Mouse (Mus musculus): Measurements from ENCODE around the gene Marveld1.

Gene Marveld1

DNA sequence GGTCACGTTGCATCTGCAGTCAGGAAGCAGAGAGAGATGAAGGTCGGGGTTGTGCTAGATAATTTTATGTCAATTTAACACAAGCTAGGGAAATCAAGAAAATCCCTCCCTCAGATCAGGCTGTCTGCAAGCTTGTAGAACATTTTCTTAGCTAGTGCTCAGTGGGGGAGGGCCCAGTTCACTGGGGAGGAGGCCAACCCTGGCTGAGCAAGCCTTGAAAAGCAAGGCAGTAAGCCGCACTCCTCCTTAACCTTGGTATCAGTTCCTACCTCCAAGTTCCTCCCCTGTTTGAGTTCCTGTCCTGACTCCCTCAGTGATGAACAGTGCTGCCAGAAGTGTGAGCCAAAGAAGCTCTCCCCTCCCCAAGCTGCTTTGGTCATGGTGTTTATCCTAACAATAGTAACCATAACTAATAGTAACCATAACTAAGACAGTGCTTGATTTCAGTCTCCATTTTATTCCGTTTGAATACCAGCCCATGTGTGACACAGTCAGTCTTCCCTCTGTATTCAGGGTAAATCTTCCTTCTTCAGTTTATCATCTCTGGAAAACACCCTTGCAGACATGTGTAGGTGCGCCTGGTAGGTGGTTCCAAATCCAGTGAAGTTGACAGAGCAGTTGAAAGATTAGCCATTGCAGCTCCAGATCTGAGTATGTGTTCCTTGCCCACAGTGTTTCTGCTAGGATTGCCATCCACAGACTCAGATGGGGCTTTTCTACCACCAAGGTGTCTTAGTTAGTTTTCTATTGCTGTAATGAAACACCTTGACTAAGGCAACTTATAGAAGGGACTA, 7.3 kb upstream of the Marveld1 start:
- no peak for DNase-seq (ENCODE audit: low spot score in 2 of 2)

DNA sequence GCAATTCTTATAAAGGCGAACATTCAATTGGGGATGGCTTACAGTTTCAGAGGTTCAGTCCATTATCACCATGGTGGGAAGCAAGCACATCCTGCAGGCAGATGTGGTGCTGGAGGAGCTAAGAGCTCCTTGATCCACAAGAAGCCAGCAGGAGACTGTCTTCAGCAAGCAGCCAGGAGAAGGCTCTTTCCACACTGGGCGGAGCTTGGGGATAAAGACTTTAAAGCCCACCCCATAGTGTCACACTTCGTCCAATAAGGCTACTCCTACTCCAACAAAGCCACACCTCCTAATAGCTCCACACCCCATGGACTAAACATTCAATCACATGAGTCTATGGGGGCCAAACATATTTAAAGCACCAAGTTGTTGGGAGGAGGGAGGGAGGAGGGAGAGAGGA, 5.2 kb upstream of the Marveld1 start:
- DNase-seq (ENCODE audit: low spot score in 2 of 2), result no peak

GRCm38 (mm10) chr19:42142757-42143156, 4.4 kb upstream of the Marveld1 start:
- no peak for DNase-seq (ENCODE audit: low spot score in 2 of 2)

- DNase-seq (ENCODE audit: low spot score in 2 of 2), result no peak
Observed at GRCm38 (mm10) chr19:42144067-42144466, 3.1 kb upstream of the Marveld1 start.

GRCm38 (mm10) chr19:42144541-42145167, 2.5 kb upstream of the Marveld1 start:
- peak; percentile 56 to 69 for DNase-seq (ENCODE audit: low spot score in 2 of 2)

- no peak for DNase-seq (ENCODE audit: low spot score in 2 of 2)
Observed at GRCm38 (mm10) chr19:42145210-42145609, 2.0 kb upstream of the Marveld1 start.

DNA sequence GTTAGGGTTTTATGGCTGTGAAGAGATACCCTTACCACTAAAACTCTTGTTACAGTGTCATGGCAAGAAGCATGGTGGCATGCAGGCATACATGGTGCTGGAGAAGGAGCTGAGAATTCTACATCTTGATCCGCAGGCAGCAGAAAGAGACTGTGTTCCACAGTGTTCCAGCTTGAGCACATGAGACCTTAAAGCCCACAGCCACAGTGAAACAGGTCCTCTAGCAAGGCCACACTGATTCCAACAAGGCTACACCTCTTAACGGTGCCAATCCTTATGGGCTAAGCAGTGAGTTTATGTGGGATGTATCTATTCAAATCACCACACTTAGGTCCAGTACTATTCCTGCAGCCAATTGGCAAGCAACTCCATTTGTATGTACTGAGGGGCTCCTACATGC, 1.5 kb upstream of the Marveld1 start:
- no peak for DNase-seq (ENCODE audit: low spot score in 2 of 2)

DNA sequence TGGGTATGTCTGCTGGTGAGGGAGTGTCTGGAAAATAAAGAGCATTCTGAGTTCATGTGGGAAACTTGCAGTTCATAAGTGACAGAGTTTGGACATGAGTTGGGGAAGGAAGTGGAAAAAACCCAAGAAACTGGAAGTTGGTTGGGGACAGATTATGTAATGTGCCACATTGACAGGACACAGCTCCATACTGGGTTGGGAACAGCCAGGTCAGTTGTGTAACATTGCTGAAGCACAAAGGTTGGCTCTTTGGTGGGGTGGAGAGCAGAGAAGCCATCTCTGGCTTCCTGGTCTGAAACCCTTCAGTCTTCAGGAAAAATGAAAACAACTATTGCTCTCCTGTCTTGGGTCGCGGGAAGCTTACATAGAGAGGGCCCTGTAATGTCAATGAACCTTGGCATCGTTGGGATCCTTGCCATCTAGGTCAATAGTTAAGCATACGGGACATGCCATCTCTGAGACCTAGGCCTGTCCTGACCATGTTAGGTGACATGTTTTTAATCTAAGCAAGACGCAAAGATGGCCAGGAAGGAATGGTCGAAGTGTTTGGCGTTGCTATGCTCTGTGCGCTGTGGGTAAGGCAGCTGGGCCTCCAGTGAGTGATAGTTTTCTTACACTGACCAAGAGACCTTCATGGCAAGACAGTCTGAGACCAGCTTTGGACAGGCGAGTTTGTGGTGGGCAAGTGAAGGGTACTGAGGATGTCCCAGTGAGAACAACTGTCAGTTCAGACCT, 757 bp upstream of the Marveld1 start:
- no peak for DNase-seq (ENCODE audit: low spot score in 2 of 2)

GRCm38 (mm10) chr19:42147769-42148568, 769 bp downstream of the Marveld1 start:
- no peak for DNase-seq (ENCODE audit: low spot score in 2 of 2)

GRCm38 (mm10) chr19:42148569-42148860, 1.3 kb downstream of the Marveld1 start:
- DNase-seq (ENCODE audit: low spot score in 2 of 2), result no peak

- peak; percentile 39 to 60 for DNase-seq (ENCODE audit: low spot score in 2 of 2)
Observed at GRCm38 (mm10) chr19:42151990-42152389, 4.8 kb downstream of the Marveld1 start.

DNA sequence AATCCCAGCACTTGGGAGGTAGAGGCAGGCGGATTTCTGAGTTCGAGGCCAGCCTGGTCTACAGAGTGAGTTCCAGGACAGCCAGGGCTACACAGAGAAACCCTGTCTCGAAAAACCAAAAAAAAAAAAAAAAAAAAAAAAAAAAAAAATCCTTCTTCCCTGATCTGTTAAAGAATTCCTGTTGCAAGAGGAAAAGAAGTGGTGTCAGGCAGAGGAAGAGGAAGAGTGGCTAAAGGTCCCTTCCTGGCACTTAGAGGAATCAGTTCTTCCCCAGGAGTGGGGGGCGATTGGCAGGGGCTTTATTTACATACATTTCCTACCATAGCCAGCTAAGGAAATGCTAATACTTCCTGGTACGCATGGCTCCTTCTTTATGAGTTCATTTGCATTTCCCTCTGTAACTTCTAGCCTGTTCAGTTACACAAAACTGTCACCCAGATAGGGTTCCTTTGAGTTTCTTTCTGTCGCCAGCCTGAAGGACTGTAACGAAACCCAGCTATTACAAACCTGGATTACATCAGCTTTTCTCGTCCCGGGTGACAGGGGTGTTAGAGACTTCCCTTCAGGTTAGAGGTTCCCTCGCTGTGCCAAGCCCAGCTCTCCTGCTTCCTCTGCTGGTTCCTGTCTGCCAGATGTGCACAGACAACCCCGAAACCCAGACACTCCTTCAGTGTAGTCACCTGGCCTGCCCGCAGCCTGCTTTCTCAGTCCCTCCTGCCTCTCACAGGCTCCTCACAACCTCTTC, 10.5 kb downstream of the Marveld1 start:
- DNase-seq (ENCODE audit: low spot score in 2 of 2), result no peak

DNA sequence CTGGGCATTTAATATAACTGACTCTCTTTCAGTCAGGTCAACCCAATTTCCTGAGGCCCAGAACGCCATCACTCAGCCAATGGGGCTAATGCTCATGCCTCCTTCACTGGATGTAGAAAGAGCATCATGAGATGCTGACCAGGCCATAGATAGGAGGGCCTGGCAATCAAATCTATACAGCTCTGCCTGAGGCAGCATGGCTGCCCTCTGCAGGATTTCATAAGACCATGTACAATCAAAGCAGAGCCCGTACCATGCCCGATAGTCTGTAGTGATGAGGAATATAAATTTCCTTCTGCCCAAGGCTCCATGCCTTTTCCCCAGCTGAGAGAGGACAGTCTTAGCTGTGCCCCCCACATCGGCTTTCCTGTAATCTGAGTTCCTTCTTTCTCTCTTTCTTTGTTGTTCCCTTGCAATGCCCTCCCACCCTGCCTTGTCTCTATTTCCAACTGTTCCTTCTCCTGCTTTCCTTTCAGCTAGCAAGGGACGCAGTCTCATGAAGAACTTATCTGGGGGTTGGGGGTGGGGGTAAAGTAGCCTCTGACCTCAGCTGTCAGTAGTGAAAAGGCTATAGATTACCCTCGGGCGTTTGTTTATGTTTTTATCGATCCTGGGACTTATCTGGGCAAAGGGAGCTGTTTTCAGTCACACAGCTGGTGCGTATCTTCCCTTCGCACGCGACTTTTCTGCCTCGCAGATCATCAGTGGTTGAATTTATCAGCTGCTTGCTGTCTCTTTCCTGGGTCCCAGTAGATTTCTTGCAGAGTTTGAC, 11.2 kb downstream of the Marveld1 start:
- no peak for DNase-seq (ENCODE audit: low spot score in 2 of 2)

GRCm38 (mm10) chr19:42163764-42164163, 16.6 kb downstream of the Marveld1 start, which contains the start of gene Zfyve27:
Zfyve27 (plus strand) TSS chr19:42163951.
- no peak for DNase-seq (ENCODE audit: low spot score in 2 of 2)

DNA sequence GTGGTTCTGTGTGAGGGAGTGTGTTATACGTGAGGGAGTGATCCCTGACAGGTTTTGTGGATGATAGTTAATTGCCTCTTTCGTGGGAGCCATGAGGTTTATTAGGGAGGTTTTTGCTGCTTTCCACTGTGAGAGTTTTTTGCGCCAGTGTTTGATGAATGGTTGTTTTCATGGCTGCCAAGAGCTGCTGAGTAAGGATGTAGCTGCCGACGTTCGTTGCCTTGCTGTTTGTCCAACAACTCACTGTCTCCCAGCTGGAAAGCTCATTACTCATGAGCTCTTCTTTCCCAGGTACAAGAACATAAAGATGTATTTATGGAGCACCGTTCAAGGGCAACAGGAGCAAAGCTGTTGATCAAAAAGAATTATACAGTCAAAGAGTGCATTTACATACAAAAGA, 17.0 kb downstream of the Marveld1 start:
- no peak for DNase-seq (ENCODE audit: low spot score in 2 of 2)

DNA sequence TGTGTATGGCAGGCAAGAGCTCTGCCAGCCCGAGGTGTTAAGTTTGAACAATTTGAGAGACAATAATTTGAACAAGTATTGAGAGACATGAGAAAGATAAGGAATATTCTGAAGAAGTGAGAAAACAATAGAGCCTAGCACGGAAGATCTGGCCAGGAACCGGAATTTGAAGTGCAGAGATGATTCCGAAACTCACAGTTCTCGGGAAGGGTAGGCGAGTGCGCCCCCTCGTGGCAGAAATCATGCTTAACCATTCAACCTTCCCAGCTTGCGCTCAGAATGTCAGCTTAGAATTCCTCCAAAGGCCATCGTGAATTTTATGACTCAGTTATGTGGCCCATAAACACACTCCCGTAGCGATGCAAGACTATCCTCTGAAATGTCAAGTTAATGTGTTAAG, 18.9 kb downstream of the Marveld1 start:
- peak; percentile 56 to 79 for DNase-seq (ENCODE audit: low spot score in 2 of 2)

DNA sequence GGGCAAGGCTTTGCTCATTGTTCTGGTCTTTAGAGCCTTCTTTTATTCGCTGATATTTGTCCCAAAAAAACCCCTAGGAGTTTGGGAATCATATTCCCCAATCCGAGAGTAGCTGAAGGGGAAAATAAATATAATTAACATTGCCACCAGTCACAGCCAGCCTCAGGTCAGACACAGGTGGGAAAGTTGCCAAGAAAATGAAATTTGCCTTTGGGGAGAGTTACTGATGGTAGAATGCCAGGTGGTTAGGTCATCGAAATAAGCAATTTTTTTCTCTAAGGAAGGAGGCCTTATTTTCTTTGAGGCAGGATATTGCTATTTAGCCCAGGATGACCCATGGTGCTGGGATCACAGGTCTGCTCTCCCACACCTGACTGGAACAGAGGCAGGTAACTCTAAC, 19.6 kb downstream of the Marveld1 start:
- DNase-seq (ENCODE audit: low spot score in 2 of 2), result no peak

DNA sequence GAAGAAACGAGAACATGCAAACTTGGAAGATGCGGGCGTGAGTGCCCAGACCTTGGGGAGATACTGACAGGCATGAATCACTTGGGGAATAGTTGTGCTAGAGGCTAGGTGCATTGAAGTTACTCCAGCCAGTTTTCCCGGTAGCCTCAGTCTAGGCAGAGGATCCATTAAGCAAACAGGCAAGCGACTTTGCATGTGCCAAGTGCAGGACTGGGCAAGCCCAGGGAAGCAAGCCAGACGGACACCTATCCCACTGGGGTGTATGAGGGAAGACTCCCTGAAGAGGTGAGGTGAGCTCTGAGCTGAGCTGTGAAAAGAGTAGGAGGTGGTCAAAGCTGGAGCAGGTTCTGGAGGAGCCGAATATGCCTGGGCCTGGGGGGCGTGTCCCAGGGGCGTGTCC, 20.3 kb downstream of the Marveld1 start:
- DNase-seq (ENCODE audit: low spot score in 2 of 2), result no peak

DNA sequence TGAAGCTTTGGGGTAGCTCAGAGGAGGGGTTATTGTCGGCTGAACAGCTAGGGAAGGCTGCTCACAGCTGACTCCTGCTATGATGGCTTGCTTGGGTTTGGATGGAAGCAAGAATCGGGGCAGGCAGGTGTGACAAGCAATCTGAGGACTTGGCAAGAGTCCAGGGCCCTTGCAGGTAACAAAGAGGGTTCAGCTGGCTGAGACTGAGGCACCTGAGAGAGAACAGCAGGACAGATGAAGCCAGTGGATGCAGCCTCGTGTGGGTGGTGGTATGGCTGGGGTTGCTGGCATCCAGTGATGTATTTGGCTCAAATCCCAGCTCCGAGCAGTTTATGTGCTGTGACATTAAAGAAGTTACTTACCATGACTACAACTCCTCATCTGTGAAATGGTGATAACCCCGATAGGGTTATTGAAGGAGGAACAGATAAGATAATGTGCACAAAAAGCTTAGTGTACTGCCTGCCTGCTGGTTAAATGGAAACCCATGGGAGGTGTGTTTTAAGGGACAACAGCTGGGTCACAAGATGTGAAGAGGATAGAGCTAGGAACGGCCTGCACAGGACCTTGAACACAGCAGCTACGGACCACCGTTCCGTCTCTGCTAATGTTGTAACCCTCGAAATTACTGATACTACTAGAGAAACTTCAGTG, 22.2 kb downstream of the Marveld1 start:
- DNase-seq (ENCODE audit: low spot score in 2 of 2), result no peak
